Mouse (Mus musculus): Measurements from ENCODE around the gene Ccdc177.

DNA sequence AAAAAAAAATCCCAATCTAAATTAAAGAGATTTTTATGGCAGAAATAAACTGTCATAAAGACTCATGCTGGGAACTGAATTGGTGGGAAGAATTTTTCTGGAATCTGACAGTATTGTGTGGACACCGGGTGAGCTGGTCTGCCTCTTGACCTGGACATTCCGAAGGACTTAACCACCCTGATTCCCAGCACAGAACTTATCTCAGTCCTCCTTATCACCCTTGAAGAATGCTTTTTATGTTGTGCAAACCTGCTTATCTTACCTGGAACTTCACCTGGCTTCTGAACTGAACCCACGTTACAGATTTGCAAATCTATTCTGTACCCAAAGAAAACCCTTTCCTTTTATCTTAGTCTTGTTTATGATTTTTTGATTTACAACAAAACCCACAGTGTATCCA lies 21.7 kb upstream of the Ccdc177 start:
- no peak for TF ChIP-seq CTCF (IDR thresholded peaks at IDR 0.05; ENCODE audit: low read depth, low read length)
- TF ChIP-seq GATA1 (IDR thresholded peaks at IDR 0.05; ENCODE audit: borderline replicate concordance, low read length), result no peak
